ENCODE assay signal across 8 mouse cellular contexts in genomic region chr8:95676631-95677030, GRCm38 (mm10). TPM values are rescaled to one million over a fixed set of nuclear protein-coding genes. Genes with fewer than 3 reads are reported as not detected.
A peak's percentile ranks its signal among the peaks of the same experiment; 100 is the strongest.
DNase-seq lines count a peak whose midpoint lies in the region; ATAC-seq lines count a peak whose summit lies in the region.

Gene Ndrg4 (plus strand): TSS chr8:95676980.

- peak within 1 kb of the TSS; percentile 57 for H3K9ac ChIP-seq in neural tube, embryonic 11.5 days (ENCODE audit: low read length)
- H3K9ac ChIP-seq in embryonic facial prominence, embryonic 14.5 days (ENCODE audit: low read depth, low read length): peak within 1 kb of the TSS; percentile 57
- peak within 1 kb of the TSS; percentile 85 for H3K9ac ChIP-seq in hindbrain, embryonic 13.5 days
- H3K9ac ChIP-seq in liver, embryonic 16.5 days (ENCODE audit: low read depth, low read length): no peak within 1 kb of the TSS

- peak within 1 kb of the TSS; percentile 57 for H3K4me3 ChIP-seq in neural tube, embryonic 11.5 days (ENCODE audit: low read depth, low read length)
- peak within 1 kb of the TSS; percentile 57 for H3K4me3 ChIP-seq in embryonic facial prominence, embryonic 14.5 days (ENCODE audit: low read depth, low read length)
- H3K4me3 ChIP-seq in hindbrain, embryonic 13.5 days: peak within 1 kb of the TSS; percentile 69
- peak within 1 kb of the TSS; percentile 49 for H3K4me3 ChIP-seq in liver, embryonic 16.5 days (ENCODE audit: low read depth, low read length)

- no peak for DNase-seq in neural tube, embryonic 11.5 days (ENCODE audit: low spot score)
- no peak for DNase-seq in neural tube, embryonic 10.5 days (ENCODE audit: extremely low spot score, low spot score)
- DNase-seq in embryonic facial prominence, embryonic 14.5 days (ENCODE audit: low spot score): no peak
- no peak for DNase-seq in right cerebral cortex, postnatal 25 days
- DNase-seq in urinary bladder, postnatal 25 days (ENCODE audit: low spot score): no peak

- peaks cover 34% of the 10 kb centered on the region for H3K27me3 ChIP-seq in neural tube, embryonic 11.5 days (ENCODE audit: control insufficient read depth, insufficient read depth, low read length)
- peaks cover 61% of the 10 kb centered on the region for H3K27me3 ChIP-seq in embryonic facial prominence, embryonic 14.5 days (replicated peaks; ENCODE audit: control insufficient read depth, insufficient read depth, low read length)
- H3K27me3 ChIP-seq in hindbrain, embryonic 13.5 days: peaks cover 63% of the 10 kb centered on the region
- H3K27me3 ChIP-seq in liver, embryonic 16.5 days (ENCODE audit: control insufficient read depth, insufficient read depth, low read depth, low read length): peaks cover 58% of the 10 kb centered on the region

- ATAC-seq in neural tube, embryonic 11.5 days (ENCODE audit: insufficient read depth, low FRiP score, low TSS enrichment): no peak
- ATAC-seq in embryonic facial prominence, embryonic 14.5 days (ENCODE audit: low read depth): no peak
- no peak for ATAC-seq in hindbrain, embryonic 13.5 days (ENCODE audit: low FRiP score)
- ATAC-seq in liver, embryonic 16.5 days (ENCODE audit: low read depth): no peak
- no peak for ATAC-seq in inflammation-experienced regulatory T-cells, adult 6 months

- H3K4me2 ChIP-seq in neural tube, embryonic 11.5 days (ENCODE audit: low read depth): peak within 1 kb of the TSS; percentile 90
- H3K4me2 ChIP-seq in embryonic facial prominence, embryonic 14.5 days (ENCODE audit: low read depth, low read length): peak within 1 kb of the TSS; percentile 95
- H3K4me2 ChIP-seq in hindbrain, embryonic 13.5 days: peak within 1 kb of the TSS; percentile 74
- H3K4me2 ChIP-seq in liver, embryonic 16.5 days (ENCODE audit: low read depth, low read length): peak within 1 kb of the TSS; percentile 67

- H3K27ac ChIP-seq in neural tube, embryonic 11.5 days (ENCODE audit: low read depth, low read length): no peak within 1 kb of the TSS
- no peak within 1 kb of the TSS for H3K27ac ChIP-seq in embryonic facial prominence, embryonic 14.5 days (replicated peaks; ENCODE audit: low read depth, low read length)
- H3K27ac ChIP-seq in hindbrain, embryonic 13.5 days: peak within 1 kb of the TSS; percentile 72
- H3K27ac ChIP-seq in liver, embryonic 16.5 days (ENCODE audit: low read length): no peak within 1 kb of the TSS

- no peaks in the 10 kb centered on the region for H3K36me3 ChIP-seq in neural tube, embryonic 11.5 days (ENCODE audit: control insufficient read depth, insufficient read depth, low read length)
- no peaks in the 10 kb centered on the region for H3K36me3 ChIP-seq in embryonic facial prominence, embryonic 14.5 days (ENCODE audit: control insufficient read depth, insufficient read depth, low read length)
- H3K36me3 ChIP-seq in hindbrain, embryonic 13.5 days: no peaks in the 10 kb centered on the region
- no peaks in the 10 kb centered on the region for H3K36me3 ChIP-seq in liver, embryonic 16.5 days (ENCODE audit: control insufficient read depth, insufficient read depth)

- no peaks in the 10 kb centered on the region for H3K9me3 ChIP-seq in neural tube, embryonic 11.5 days (ENCODE audit: control insufficient read depth, low read length)
- no peaks in the 10 kb centered on the region for H3K9me3 ChIP-seq in embryonic facial prominence, embryonic 14.5 days (ENCODE audit: control insufficient read depth, low read length)
- no peaks in the 10 kb centered on the region for H3K9me3 ChIP-seq in hindbrain, embryonic 13.5 days
- no peaks in the 10 kb centered on the region for H3K9me3 ChIP-seq in liver, embryonic 16.5 days (replicated peaks; ENCODE audit: control insufficient read depth, low read length)

- 44% methylated on average over 9 of the region's 9 CpGs for WGBS in neural tube, embryonic 11.5 days
- 32% methylated on average over 9 of the region's 9 CpGs for WGBS in embryonic facial prominence, embryonic 14.5 days
- 49% methylated on average over 9 of the region's 9 CpGs for WGBS in hindbrain, embryonic 13.5 days
- 40% methylated on average over 9 of the region's 9 CpGs for WGBS in liver, embryonic 16.5 days (ENCODE audit: insufficient replicate concordance)

- H3K4me1 ChIP-seq in neural tube, embryonic 11.5 days (ENCODE audit: control insufficient read depth, insufficient read depth, low read length): no peaks in the 10 kb centered on the region
- H3K4me1 ChIP-seq in embryonic facial prominence, embryonic 14.5 days (ENCODE audit: control insufficient read depth, insufficient read depth, low read length): no peaks in the 10 kb centered on the region
- peaks cover 41% of the 10 kb centered on the region for H3K4me1 ChIP-seq in hindbrain, embryonic 13.5 days (replicated peaks)
- no peaks in the 10 kb centered on the region; the same call in 1 of the 2 replicates for H3K4me1 ChIP-seq in liver, embryonic 16.5 days (ENCODE audit: control insufficient read depth, low read depth, low read length)

RNA-seq across cellular contexts. Expression of gene Ndrg4, which starts in this region (rescaled TPM):
- 69.5 and 87.3 TPM in 2 replicates for polyA plus RNA-seq in neural tube, embryonic 11.5 days (2014; fragmentation: Nextera tagmentation; extraction: Ambion mirVana)
- 44.7 and 53.4 TPM in 2 replicates for polyA plus RNA-seq in embryonic facial prominence, embryonic 14.5 days (2014; fragmentation: Nextera tagmentation; extraction: Ambion mirVana)
- polyA plus RNA-seq in hindbrain, embryonic 13.5 days (2015; fragmentation: Nextera tagmentation; extraction: Ambion mirVana): 224 and 229 TPM in 2 replicates
- polyA plus RNA-seq in liver, embryonic 16.5 days (2015; fragmentation: Nextera tagmentation; extraction: Ambion mirVana): 0.63 and 1.0 TPM in 2 replicates
- polyA plus RNA-seq in inflammation-experienced regulatory T-cells, adult 6 months (2017; shearing (Covaris generic)): 1 to 10 TPM; 1.3 to 2.7 (median 1.7) TPM

Comparison
In these comparisons a context has a peak if more than half of its experiments do, and no peak if none do; other contexts are left out.
1. RNA of gene Ndrg4 (polyA plus RNA-seq): 224 to 229 TPM in hindbrain, embryonic 13.5 days, 69.5 to 87.3 TPM in neural tube, embryonic 11.5 days and 44.7 to 53.4 TPM in embryonic facial prominence, embryonic 14.5 days; 1.3 to 2.7 TPM in inflammation-experienced regulatory T-cells, adult 6 months and 0.63 to 1.0 TPM in liver, embryonic 16.5 days; every median in the first group is over 10 times any median in the second.
2. Peak in every context shown above with its lines, with median percentiles within 50 percentile points of each other: H3K4me2 ChIP-seq and H3K4me3 ChIP-seq.